Mouse (Mus musculus) myocyte (in vitro differentiated cells): Measurements from ENCODE around the gene Tob1.

ENCODE experiments used
- CEBPB ChIP-seq: IDR thresholded peaks from 2 replicates; pipeline ENCODE4 v1.6.1; 2011; ENCODE audit warnings: mild to moderate bottlenecking, moderate library complexity; ENCODE audit not compliant: poor library complexity, insufficient read depth, severe bottlenecking
- E2F4 ChIP-seq: IDR thresholded peaks from one replicate; pipeline ENCODE4 v1.6.1; 2011; ENCODE audit warnings: mild to moderate bottlenecking, control low read depth, moderate library complexity; ENCODE audit not compliant: insufficient read depth
- MAX ChIP-seq: IDR thresholded peaks from one replicate; pipeline ENCODE4 v1.6.1; 2011; ENCODE audit warnings: low read depth, mild to moderate bottlenecking, control low read depth
- MYOD1 ChIP-seq, 3 experiments: IDR thresholded peaks; one replicate each; pipeline ENCODE4 v1.6.1; 2011; ENCODE audit warnings: control low read depth in 2 of 3, low read depth in 2 of 3, mild to moderate bottlenecking in 2 of 3, moderate library complexity in 1 of 3; ENCODE audit not compliant: insufficient read length in 2 of 3, control insufficient read depth in 1 of 3
- MYOG ChIP-seq, 3 experiments: IDR thresholded peaks; one replicate each; pipeline ENCODE4 v1.6.1; 2011; ENCODE audit warnings: control low read depth in 2 of 3, low read depth in 2 of 3, mild to moderate bottlenecking in 2 of 3; ENCODE audit not compliant: insufficient read length in 2 of 3, control insufficient read depth in 1 of 3, insufficient read depth in 1 of 3
- POLR2A ChIP-seq: IDR thresholded peaks from one replicate; pipeline ENCODE4 v1.6.1; 2011; ENCODE audit warnings: low read depth, mild to moderate bottlenecking, control low read depth, moderate library complexity; ENCODE audit not compliant: insufficient read length
- POLR2AphosphoS2 ChIP-seq: IDR thresholded peaks from one replicate; pipeline ENCODE4 v1.6.1; 2011; ENCODE audit warnings: low read depth, control low read depth; ENCODE audit not compliant: insufficient read length
- SRF ChIP-seq: IDR thresholded peaks from one replicate; pipeline ENCODE4 v1.6.1; 2011; ENCODE audit warnings: low read depth; ENCODE audit not compliant: control insufficient read depth, insufficient read length
- TCF12 ChIP-seq: IDR thresholded peaks from one replicate; pipeline ENCODE4 v1.6.1; 2011; ENCODE audit warnings: mild to moderate bottlenecking, control low read depth; ENCODE audit not compliant: poor library complexity, insufficient read depth, severe bottlenecking
- TCF3 ChIP-seq: IDR thresholded peaks from one replicate; pipeline ENCODE4 v1.6.1; 2011; ENCODE audit warnings: low read depth, control low read depth; ENCODE audit not compliant: insufficient read length
- USF1 ChIP-seq: IDR thresholded peaks from one replicate; pipeline ENCODE4 v1.6.1; 2011; ENCODE audit warnings: low read depth, mild to moderate bottlenecking, control low read depth, moderate library complexity

- TF ChIP-seq POLR2AphosphoS2 = no peak
- TF ChIP-seq MYOD1 (IDR thresholded peaks at IDR 0.05; ENCODE audit: control insufficient read depth in 1 of 3, insufficient read length in 2 of 3, low read depth in 2 of 3) = no peak
- no peak for TF ChIP-seq MYOG (IDR thresholded peaks at IDR 0.05; ENCODE audit: control insufficient read depth in 1 of 3, insufficient read depth in 1 of 3, insufficient read length in 2 of 3, low read depth in 2 of 3)
- no peak for TF ChIP-seq POLR2A
- TF ChIP-seq TCF12 = no peak
- TF ChIP-seq TCF3 = no peak
- peak; percentile 41 for TF ChIP-seq USF1
- no peak for TF ChIP-seq MAX
- no peak for TF ChIP-seq E2F4
- TF ChIP-seq CEBPB = no peak
- no peak for TF ChIP-seq SRF
These were observed 1.5 kb upstream of the Tob1 start for GRCm38 (mm10) chr11:94209695-94210131.
